Mouse (Mus musculus): ENCODE measurements around the gene Plekho1. TPM values are rescaled to one million over a fixed set of nuclear protein-coding genes. Genes with fewer than 3 reads are reported as not detected.

Plekho1 gene
- total RNA-seq, 2 experiments from 2014 or later = 141 to 164 TPM

DNA sequence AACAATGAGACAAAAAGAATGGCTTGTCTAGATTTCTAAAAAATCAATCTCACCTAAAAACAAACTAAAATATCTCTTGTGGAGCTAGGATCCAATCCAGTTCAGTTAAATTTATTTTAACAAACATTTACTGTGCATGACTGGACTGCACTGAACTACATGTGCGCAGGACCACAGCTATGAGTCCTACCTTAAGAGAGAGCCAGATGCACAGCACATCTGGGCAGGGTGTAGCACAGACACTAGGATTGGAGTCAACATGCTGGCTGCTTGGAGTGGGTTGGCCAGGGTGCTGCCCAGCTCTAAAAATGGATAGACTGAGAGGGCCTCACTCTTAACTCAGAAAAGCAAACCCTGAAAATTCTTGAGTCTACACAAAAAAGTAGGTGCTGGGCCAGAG lies 5.8 kb upstream of the Plekho1 start:
- DNase-seq = no peak

- DNase-seq = no peak
These were observed 5.2 kb upstream of the Plekho1 start for GRCm38 (mm10) chr3:96000921-96001501.

GRCm38 (mm10) chr3:96000080-96000632 lies 4.4 kb upstream of the Plekho1 start:
- peak; percentile 38 for DNase-seq

- no peak for DNase-seq
These were observed 3.7 kb upstream of the Plekho1 start for GRCm38 (mm10) chr3:95999308-96000079.

DNA sequence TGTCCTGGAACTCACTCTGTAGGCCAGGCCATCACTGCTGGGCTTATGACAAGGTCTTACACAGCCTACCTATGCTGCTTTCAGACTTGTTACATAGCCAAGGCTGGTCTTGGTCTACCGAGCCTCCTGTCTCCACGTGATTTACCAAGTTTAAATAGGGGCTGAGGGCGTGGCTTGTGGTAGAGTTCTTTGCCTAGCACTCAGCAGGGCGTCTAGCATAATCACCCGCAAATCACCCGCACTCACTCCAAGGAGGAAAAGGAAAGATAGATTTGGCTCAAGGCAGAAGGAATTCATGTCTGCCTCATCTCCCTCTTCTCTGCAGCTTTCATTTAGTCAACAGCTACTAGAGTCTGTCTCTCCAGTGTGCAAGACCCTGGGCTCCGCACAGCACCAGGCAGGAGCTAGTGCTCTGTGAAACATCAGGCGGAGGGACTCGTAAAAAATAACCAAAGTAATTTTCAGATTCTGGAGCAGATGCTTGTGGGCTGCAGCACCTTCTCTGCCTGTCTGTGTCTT lies 1.5 kb upstream of the Plekho1 start:
- peak; percentile 35 for DNase-seq

DNA sequence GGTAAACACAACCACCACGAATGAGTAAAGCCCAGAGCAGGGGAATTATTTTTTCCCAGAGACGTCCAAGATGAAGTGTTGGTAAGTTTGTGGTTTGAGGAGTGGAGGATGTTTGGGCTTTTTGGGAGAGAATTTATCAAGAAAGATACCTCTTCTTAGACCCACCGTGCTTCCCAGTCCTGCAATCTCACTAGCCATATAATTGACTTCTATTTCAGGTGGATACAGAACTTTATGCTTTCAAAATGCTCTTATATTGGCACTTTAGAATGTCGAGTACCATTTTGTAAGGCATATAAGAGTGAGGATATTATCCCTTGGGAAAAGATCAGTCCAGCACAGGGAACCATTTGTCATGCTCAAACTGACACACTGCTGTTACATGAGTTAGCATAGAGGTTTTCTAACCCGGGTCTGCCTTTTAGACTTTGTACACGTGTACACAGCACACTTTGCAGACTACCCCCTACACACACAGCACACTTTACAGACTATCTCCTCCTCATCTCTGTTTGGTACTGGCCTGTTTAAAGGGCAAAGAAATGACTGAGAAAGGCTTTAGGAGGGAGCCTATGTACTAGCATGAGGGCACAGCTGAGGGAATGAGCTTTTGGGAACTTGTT lies 761 bp upstream of the Plekho1 start:
- DNase-seq = no peak

GRCm38 (mm10) chr3:95994975-95995801 lies 613 bp downstream of the Plekho1 start:
- DNase-seq = peak; percentile 62

- peak; percentile 35 for DNase-seq
These were observed 1.4 kb downstream of the Plekho1 start for GRCm38 (mm10) chr3:95994381-95994846.

- DNase-seq = peak; percentile 56
These were observed 1.9 kb downstream of the Plekho1 start for GRCm38 (mm10) chr3:95993881-95994280.

DNA sequence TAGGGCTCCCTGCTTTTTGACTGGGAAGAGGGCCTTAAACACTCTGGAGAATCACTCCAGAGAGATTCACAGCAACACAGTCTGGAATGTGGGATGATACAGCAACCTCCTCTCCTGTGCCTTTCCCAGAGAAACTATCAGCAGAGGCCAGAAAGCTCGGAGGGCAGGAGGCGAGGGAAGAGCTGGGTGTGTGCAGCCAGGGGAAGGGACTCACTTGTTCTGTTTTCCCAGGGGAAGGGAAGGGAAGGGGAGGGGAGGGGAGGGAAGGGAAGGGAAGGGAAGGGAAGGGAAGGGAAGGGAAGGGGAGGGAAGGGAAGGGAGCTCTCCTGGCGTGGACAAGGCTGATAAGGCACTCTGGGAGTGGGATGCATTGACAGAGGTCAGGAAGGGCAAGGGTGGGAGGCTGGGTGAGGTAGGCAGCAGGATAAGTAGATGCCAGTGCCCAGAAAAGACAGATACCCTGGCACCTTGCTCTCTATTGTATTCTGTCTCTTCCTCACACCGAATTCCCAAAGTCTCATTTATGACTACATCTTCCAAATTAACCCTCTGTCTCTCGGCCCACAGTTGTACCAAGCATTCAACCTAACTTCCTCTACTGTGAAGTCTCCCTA lies 2.7 kb downstream of the Plekho1 start:
- peak; percentile 51 for DNase-seq

- no peak for DNase-seq
These were observed 5.3 kb downstream of the Plekho1 start for GRCm38 (mm10) chr3:95990413-95990941.

DNA sequence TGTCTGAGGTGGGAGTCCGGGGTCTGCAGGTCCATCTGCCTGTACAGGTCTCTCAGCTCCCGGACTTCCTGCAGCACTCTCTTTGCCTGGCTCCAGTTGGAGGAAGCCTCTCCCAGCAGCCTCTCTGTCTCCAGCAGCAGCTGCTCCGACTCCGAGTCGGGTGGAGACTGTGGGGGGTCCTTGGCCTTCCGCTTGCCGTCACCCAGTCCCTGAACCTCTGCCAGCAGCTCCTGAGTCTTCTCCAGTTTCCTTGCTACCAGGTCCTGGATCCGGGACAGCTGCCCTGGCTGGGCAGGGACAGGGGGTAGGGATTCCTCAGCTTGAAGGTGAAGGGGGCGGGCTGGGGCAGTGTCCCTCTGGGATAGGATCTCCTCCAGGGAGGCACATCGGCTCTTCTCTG lies 6.8 kb downstream of the Plekho1 start:
- DNase-seq = peak; percentile 62

- no peak for DNase-seq
These were observed 7.7 kb downstream of the Plekho1 start for GRCm38 (mm10) chr3:95988138-95988537.

DNA sequence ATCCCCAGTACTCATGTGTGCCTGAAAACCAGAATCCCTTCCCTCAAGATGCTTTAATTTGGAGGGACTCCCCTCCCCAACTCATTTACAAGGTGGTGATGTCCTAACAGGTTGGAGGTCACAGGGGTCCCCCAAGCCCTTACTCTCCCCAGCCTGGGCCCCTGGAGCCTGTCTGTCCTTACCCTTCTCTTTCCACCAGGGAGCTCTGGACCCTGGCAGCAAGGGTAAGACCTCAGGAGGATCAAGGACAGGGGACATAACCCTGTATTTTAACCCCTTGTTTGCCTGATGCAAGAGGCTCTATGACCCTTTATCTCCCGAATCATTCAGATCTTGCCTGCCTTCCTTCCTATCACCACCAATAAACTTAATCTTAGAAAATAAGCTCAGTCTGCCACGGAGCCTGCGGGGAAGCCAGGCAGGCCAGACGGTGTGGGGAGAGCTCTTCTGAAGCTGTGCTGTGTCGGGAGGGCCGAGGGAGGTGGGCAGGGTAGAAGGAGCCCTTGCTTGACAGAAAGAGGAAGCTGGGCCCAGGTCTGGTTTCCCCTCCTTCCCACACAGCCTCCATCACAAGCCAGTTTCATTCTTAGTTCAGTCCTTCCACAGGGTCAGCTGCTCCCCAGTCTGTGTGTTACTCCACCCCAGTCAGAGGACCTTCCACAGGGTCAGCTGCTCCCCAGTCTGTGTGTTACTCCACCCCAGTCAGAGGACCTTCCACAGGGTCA lies 8.3 kb downstream of the Plekho1 start:
- DNase-seq = no peak

DNA sequence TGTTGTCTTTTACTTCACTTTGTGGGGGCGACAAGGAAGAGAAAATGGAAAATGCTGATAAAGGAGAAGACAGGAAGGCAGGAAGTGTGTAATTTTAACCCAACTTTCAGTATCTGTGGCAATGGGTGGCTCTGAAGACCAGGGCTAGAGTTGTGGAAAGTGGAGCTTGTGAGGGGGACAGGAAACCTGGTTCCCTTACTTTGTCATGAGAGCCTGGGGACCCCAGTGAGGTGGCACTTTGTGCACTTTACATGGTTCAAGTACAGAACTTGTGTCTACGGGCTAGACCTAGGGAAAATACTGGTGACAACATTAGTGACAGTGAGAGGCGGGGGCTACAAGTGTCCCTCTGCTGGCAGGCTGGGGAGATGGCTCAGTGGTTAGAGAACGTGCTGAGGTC lies 8.8 kb downstream of the Plekho1 start:
- DNase-seq = no peak

DNA sequence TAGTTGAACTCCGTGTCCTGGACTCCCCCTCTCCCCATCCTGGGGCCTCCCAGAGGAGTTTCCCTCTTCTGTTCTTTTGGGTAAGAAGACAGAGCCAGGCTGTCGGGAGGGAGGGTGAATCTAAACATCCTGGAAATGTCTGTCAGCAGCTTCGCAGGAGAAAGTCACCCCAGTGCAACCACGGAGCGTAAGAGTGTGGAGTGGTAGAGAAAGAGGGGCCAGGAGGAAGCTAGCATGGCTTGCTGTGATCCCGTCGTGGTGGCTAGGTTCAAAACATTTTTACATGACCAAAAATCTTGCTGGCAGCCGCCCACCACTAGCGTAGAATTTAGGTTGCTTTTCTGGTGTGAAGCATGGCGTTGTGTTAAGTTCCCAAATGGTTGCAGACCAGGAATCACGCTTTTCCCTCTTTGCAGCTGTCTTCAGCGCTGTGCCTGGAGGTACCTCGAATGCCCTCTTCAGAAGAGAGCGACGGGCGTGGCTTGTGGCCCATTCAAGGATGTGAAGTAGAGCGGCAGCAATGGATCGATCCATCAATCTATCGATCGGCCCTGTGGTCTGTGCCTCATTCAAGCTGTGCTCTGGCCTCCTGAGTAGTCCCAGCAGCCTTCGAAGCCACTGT lies 9.7 kb downstream of the Plekho1 start:
- DNase-seq = peak; percentile 69

DNA sequence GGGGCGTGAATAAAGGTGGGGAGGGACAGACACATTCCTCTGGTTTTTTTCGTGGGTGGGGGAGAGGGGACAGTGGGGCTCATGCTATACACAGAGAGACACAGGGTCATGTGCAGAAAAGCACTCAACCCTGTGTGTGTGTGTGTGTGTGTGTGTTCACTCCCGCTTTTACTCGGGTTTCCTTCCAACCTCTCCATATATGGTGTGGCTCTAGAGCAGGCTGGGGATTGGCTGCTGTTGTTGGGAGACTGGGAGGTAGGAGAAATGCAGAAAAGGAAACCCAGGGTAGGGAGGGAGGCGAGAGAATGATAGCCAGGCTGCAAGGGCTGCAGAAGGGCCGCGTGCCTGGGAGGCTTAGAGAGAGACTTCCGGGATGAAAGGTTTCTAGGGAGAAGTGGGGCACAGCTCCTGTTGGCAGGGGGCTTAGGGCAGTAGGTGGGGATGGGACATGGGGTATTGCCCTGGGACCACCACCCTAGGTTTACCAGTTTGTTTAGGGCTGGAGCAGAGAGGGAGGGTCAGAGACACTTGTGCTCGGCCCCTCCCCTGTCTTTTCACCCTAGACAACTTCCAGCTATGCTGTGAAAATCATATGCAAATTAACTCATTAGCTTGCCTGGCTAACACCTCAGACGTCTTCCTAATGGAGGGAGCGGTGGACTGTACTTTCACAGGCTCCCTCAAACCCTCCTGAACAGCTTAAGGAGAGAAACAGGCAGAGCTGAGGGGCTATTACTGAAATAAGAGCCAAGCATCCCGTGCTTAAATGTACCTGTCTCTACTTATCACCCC lies 10.4 kb downstream of the Plekho1 start:
- DNase-seq = peak; percentile 78

- no peak for DNase-seq
These were observed 13.7 kb downstream of the Plekho1 start for GRCm38 (mm10) chr3:95982129-95982528.

GRCm38 (mm10) chr3:95980276-95980970 lies 15.4 kb downstream of the Plekho1 start:
- DNase-seq = no peak
